In genomic region chr7:19308454-19309277, GRCm38 (mm10) we compare ENCODE assay signal across 8 mouse cellular contexts. TPM values are rescaled to one million over a fixed set of nuclear protein-coding genes. Genes with fewer than 3 reads are reported as not detected.
A peak's percentile ranks its signal among the peaks of the same experiment; 100 is the strongest.
DNase-seq lines count a peak whose midpoint lies in the region; ATAC-seq and TF ChIP-seq lines count a peak whose summit lies in the region.

No protein-coding gene starts in this region.

- 0 out of 2 replicates have a peak, but pooled peaks have one; percentile 18 for TF ChIP-seq POLR2A in liver, adult 2 months (IDR thresholded peaks at IDR 0.05; ENCODE audit: extremely low read depth, insufficient read depth, low read length)
- peak; percentile 67 for TF ChIP-seq POLR2A in myocyte (IDR thresholded peaks at IDR 0.05; ENCODE audit: insufficient read length, low read depth)

- no peaks in the 10 kb centered on the region for H3K79me2 ChIP-seq in liver, adult 2 months (ENCODE audit: control insufficient read depth, insufficient read depth, low read length)
- H3K79me2 ChIP-seq in myocyte (ENCODE audit: control insufficient read depth, insufficient read depth): no peaks in the 10 kb centered on the region

- peak; percentile 84 for ATAC-seq in erythroid progenitor cell, adult 5-6 weeks (replicated peaks; ENCODE audit: low FRiP score, poor library complexity, severe bottlenecking)
- ATAC-seq in heart, embryonic 13.5 days (ENCODE audit: extremely low read depth, insufficient number of reproducible peaks, low FRiP score, low TSS enrichment): peak; percentile 75
- peak; percentile 81 for ATAC-seq in kidney, postnatal 0 days (replicated peaks; ENCODE audit: low FRiP score, low read depth)

- H3K27me3 ChIP-seq in heart, embryonic 13.5 days (replicated peaks): peaks cover 52% of the 10 kb centered on the region
- peaks cover 19% of the 10 kb centered on the region for H3K27me3 ChIP-seq in kidney, postnatal 0 days (ENCODE audit: insufficient read depth, low read length)
- no peaks in the 10 kb centered on the region for H3K27me3 ChIP-seq in liver, adult 2 months (ENCODE audit: control insufficient read depth, insufficient read depth, low read length)
- H3K27me3 ChIP-seq in myocyte (ENCODE audit: control insufficient read depth, insufficient read depth, insufficient read length): no peaks in the 10 kb centered on the region

- H3K9ac ChIP-seq in heart, embryonic 13.5 days: peak overlapping the region; percentile 81
- H3K9ac ChIP-seq in kidney, postnatal 0 days (ENCODE audit: low read depth, low read length): peak overlapping the region; percentile 54
- peak overlapping the region; percentile 65 for H3K9ac ChIP-seq in liver, adult 2 months (ENCODE audit: low read depth, low read length)

- peak; percentile 47; the same call in 1 of the 2 replicates for TF ChIP-seq CTCF in kidney, postnatal 0 days (IDR thresholded peaks at IDR 0.05; ENCODE audit: low read depth)
- no peak for TF ChIP-seq CTCF in liver, adult 2 months (IDR thresholded peaks at IDR 0.05; ENCODE audit: low read depth, low read length)

- no peaks in the 10 kb centered on the region for H3K9me3 ChIP-seq in heart, embryonic 13.5 days
- H3K9me3 ChIP-seq in kidney, postnatal 0 days (replicated peaks; ENCODE audit: low read length): no peaks in the 10 kb centered on the region

- peak; percentile 96 for DNase-seq in CD4-positive, CD25-positive, alpha-beta regulatory T cell, adult 2 months (ENCODE audit: low read depth, low spot score)
- DNase-seq in brain, embryonic 18.5 days (ENCODE audit: low read depth, low spot score): peak; percentile 85
- DNase-seq in kidney, postnatal 0 days (ENCODE audit: low spot score): peak; percentile 97
- peak; percentile 73 for DNase-seq in liver, adult 2 months (ENCODE audit: extremely low read depth, low read depth, low spot score)
- DNase-seq in spleen, postnatal 4 days (ENCODE audit: low spot score in 2 of 2): peak; percentile 92 to 95

- peak overlapping the region; percentile 13 for H3ac ChIP-seq in myocyte (ENCODE audit: control insufficient read depth, insufficient read length)

- peak overlapping the region; percentile 68 for H3K4me3 ChIP-seq in heart, embryonic 13.5 days
- peak overlapping the region; percentile 52 for H3K4me3 ChIP-seq in kidney, postnatal 0 days (replicated peaks; ENCODE audit: low read depth, low read length)
- peak overlapping the region; percentile 53 for H3K4me3 ChIP-seq in liver, adult 2 months (ENCODE audit: insufficient read depth, low read depth, low read length)
- H3K4me3 ChIP-seq in myocyte: peak overlapping the region; percentile 65

- peaks cover 38% of the 10 kb centered on the region for H3K4me1 ChIP-seq in heart, embryonic 13.5 days
- peaks cover 13% of the 10 kb centered on the region; the same call in 1 of the 2 replicates for H3K4me1 ChIP-seq in kidney, postnatal 0 days (replicated peaks; ENCODE audit: insufficient read depth, low read length)
- peaks cover 1% of the 10 kb centered on the region; the same call in 1 of the 2 replicates for H3K4me1 ChIP-seq in liver, adult 2 months (ENCODE audit: control insufficient read depth, insufficient read depth, low read length)

- WGBS in heart, embryonic 13.5 days: under 1% methylated on average over 58 of the region's 58 CpGs
- WGBS in kidney, postnatal 0 days: under 1% methylated on average over 58 of the region's 58 CpGs
- WGBS in liver, adult 2 months: under 1% methylated on average over 58 of the region's 58 CpGs

- H3K27ac ChIP-seq in heart, embryonic 13.5 days (replicated peaks): peak overlapping the region; percentile 78
- peak overlapping the region; percentile 65 for H3K27ac ChIP-seq in kidney, postnatal 0 days
- peak overlapping the region; percentile 62 for H3K27ac ChIP-seq in liver, adult 2 months (replicated peaks; ENCODE audit: insufficient read depth, low read depth, low read length)

- no peaks in the 10 kb centered on the region for H3K36me3 ChIP-seq in heart, embryonic 13.5 days
- H3K36me3 ChIP-seq in kidney, postnatal 0 days (ENCODE audit: insufficient read depth, low read length): no peaks in the 10 kb centered on the region
- H3K36me3 ChIP-seq in liver, adult 2 months (ENCODE audit: control insufficient read depth, insufficient read depth, low read length): no peaks in the 10 kb centered on the region
- no peaks in the 10 kb centered on the region for H3K36me3 ChIP-seq in myocyte (ENCODE audit: control insufficient read depth, insufficient read depth)

- H3K4me2 ChIP-seq in heart, embryonic 13.5 days: peak overlapping the region; percentile 100
- peak overlapping the region; percentile 86 for H3K4me2 ChIP-seq in kidney, postnatal 0 days (ENCODE audit: low read length)
- H3K4me2 ChIP-seq in myocyte (ENCODE audit: low read depth): peak overlapping the region; percentile 100

TF ChIP-seq in myocyte, 11 proteins besides CTCF, POLR2A, EP300 and RAD21:
- TF ChIP-seq TCF12 (IDR thresholded peaks at IDR 0.05; ENCODE audit: insufficient read depth, poor library complexity, severe bottlenecking) (no peak), MYOG (IDR thresholded peaks at IDR 0.05; ENCODE audit: control insufficient read depth in 1 of 3, insufficient read depth in 1 of 3, insufficient read length in 2 of 3, low read depth in 2 of 3) (peak in 1 of 3 experiments; percentile 14), REST (IDR thresholded peaks at IDR 0.05; ENCODE audit: insufficient read depth, insufficient read length) (no peak), MAX (IDR thresholded peaks at IDR 0.05; ENCODE audit: low read depth) (no peak), TCF3 (IDR thresholded peaks at IDR 0.05; ENCODE audit: insufficient read length, low read depth) (no peak), CEBPB (IDR thresholded peaks at IDR 0.05; ENCODE audit: insufficient read depth, poor library complexity, severe bottlenecking) (no peak), MYOD1 (IDR thresholded peaks at IDR 0.05; ENCODE audit: control insufficient read depth in 1 of 3, insufficient read length in 2 of 3, low read depth in 2 of 3) (peak in 1 of 3 experiments; percentile 13), E2F4 (IDR thresholded peaks at IDR 0.05; ENCODE audit: insufficient read depth) (no peak), POLR2AphosphoS2 (IDR thresholded peaks at IDR 0.05; ENCODE audit: insufficient read length, low read depth) (peak; percentile 62), SRF (IDR thresholded peaks at IDR 0.05; ENCODE audit: control insufficient read depth, insufficient read length, low read depth) (peak; percentile 47), USF1 (IDR thresholded peaks at IDR 0.05; ENCODE audit: low read depth) (no peak)

RNA-seq across cellular contexts. Expression of gene Fosb, which starts 1.2 kb away (rescaled TPM):
- 6.3 and 7.9 TPM in 2 replicates for total RNA-seq in erythroid progenitor cell, adult 5-6 weeks (2015; ENCODE audit: low replicate concordance)
- 1.3 and 3.3 TPM in 2 replicates for total RNA-seq in erythroid progenitor cell, adult 5-6 weeks (2017; ENCODE audit: low replicate concordance)
- polyA plus RNA-seq in heart, embryonic 13.5 days (2015; fragmentation: Nextera tagmentation; extraction: Ambion mirVana): 0.14 and 0.16 TPM in 2 replicates
- polyA plus RNA-seq in kidney, postnatal 0 days (2015; fragmentation: Nextera tagmentation; extraction: Ambion mirVana): 0.11 TPM in 2 replicates
- 0.07 and 0.09 TPM in 2 replicates for total RNA-seq in liver, adult 2 months (2014; rRNA removed)
- 0.06 and 0.11 TPM in 2 replicates for polyA plus RNA-seq in liver, adult 2 months (2012; rRNA removed)
- 0.82 TPM for polyA plus RNA-seq in myocyte (2012; fragmentation: generic; extraction: Trizol)

RNA-seq across cellular contexts. Expression of gene Rtn2, which starts 26.2 kb away (rescaled TPM):
- 4.0 TPM in 1 of 2 replicates, not detected in the other for total RNA-seq in erythroid progenitor cell, adult 5-6 weeks (2015; ENCODE audit: low replicate concordance)
- not detected in 2 replicates for total RNA-seq in erythroid progenitor cell, adult 5-6 weeks (2017; ENCODE audit: low replicate concordance)
- polyA plus RNA-seq in heart, embryonic 13.5 days (2015; fragmentation: Nextera tagmentation; extraction: Ambion mirVana): 26.1 and 29.3 TPM in 2 replicates
- 7.3 and 7.4 TPM in 2 replicates for polyA plus RNA-seq in kidney, postnatal 0 days (2015; fragmentation: Nextera tagmentation; extraction: Ambion mirVana)
- total RNA-seq in liver, adult 2 months (2014; rRNA removed): 0.27 and 0.65 TPM in 2 replicates
- 0.62 and 1.1 TPM in 2 replicates for polyA plus RNA-seq in liver, adult 2 months (2012; rRNA removed)
- 340 TPM for polyA plus RNA-seq in myocyte (2012; fragmentation: generic; extraction: Trizol)

RNA-seq across cellular contexts. Expression of gene Ppm1n, which starts 28.8 kb away (rescaled TPM):
- total RNA-seq in erythroid progenitor cell, adult 5-6 weeks (2015; ENCODE audit: low replicate concordance): not detected in 2 replicates
- not detected in 2 replicates for total RNA-seq in erythroid progenitor cell, adult 5-6 weeks (2017; ENCODE audit: low replicate concordance)
- not detected in 2 replicates for polyA plus RNA-seq in heart, embryonic 13.5 days (2015; fragmentation: Nextera tagmentation; extraction: Ambion mirVana)
- 0.18 TPM in 1 of 2 replicates, not detected in the other for polyA plus RNA-seq in kidney, postnatal 0 days (2015; fragmentation: Nextera tagmentation; extraction: Ambion mirVana)
- total RNA-seq in liver, adult 2 months (2014; rRNA removed): 0.20 TPM in 1 of 2 replicates, not detected in the other
- 0.13 TPM in 1 of 2 replicates, not detected in the other for polyA plus RNA-seq in liver, adult 2 months (2012; rRNA removed)
- polyA plus RNA-seq in myocyte (2012; fragmentation: generic; extraction: Trizol): 0.42 TPM

RNA-seq across cellular contexts. Expression of gene Ercc1, which starts 35.9 kb away (rescaled TPM):
- total RNA-seq in erythroid progenitor cell, adult 5-6 weeks (2015; ENCODE audit: low replicate concordance): 3.6 and 12.6 TPM in 2 replicates
- total RNA-seq in erythroid progenitor cell, adult 5-6 weeks (2017; ENCODE audit: low replicate concordance): 1.2 and 1.8 TPM in 2 replicates
- 62.6 and 62.7 TPM in 2 replicates for polyA plus RNA-seq in heart, embryonic 13.5 days (2015; fragmentation: Nextera tagmentation; extraction: Ambion mirVana)
- 68.4 and 68.8 TPM in 2 replicates for polyA plus RNA-seq in kidney, postnatal 0 days (2015; fragmentation: Nextera tagmentation; extraction: Ambion mirVana)
- 6.5 and 6.6 TPM in 2 replicates for total RNA-seq in liver, adult 2 months (2014; rRNA removed)
- 8.5 and 9.4 TPM in 2 replicates for polyA plus RNA-seq in liver, adult 2 months (2012; rRNA removed)
- 83.1 TPM for polyA plus RNA-seq in myocyte (2012; fragmentation: generic; extraction: Trizol)

RNA-seq across cellular contexts. Expression of gene Vasp, which starts 37.0 kb away (rescaled TPM):
- total RNA-seq in erythroid progenitor cell, adult 5-6 weeks (2015; ENCODE audit: low replicate concordance): 34.0 and 58.7 TPM in 2 replicates
- 17.9 and 26.7 TPM in 2 replicates for total RNA-seq in erythroid progenitor cell, adult 5-6 weeks (2017; ENCODE audit: low replicate concordance)
- 81.2 and 81.7 TPM in 2 replicates for polyA plus RNA-seq in heart, embryonic 13.5 days (2015; fragmentation: Nextera tagmentation; extraction: Ambion mirVana)
- 89.4 and 94.4 TPM in 2 replicates for polyA plus RNA-seq in kidney, postnatal 0 days (2015; fragmentation: Nextera tagmentation; extraction: Ambion mirVana)
- 6.3 and 11.3 TPM in 2 replicates for total RNA-seq in liver, adult 2 months (2014; rRNA removed)
- polyA plus RNA-seq in liver, adult 2 months (2012; rRNA removed): 24.2 and 37.1 TPM in 2 replicates
- polyA plus RNA-seq in myocyte (2012; fragmentation: generic; extraction: Trizol): 189 TPM

Comparison
In these comparisons a context has a peak if more than half of its experiments do, and no peak if none do; other contexts are left out.
1. Peak in every context shown above with its lines: DNase-seq, ATAC-seq, H3K4me3 ChIP-seq and H3K27ac ChIP-seq.
2. RNA of gene Rtn2, which starts 26.2 kb away (polyA plus RNA-seq): 340 TPM in myocyte (single experiment); 26.1 to 29.3 TPM in heart, embryonic 13.5 days, 7.3 to 7.4 TPM in kidney, postnatal 0 days and 0.62 to 1.1 TPM in liver, adult 2 months; every median in the first group is over 10 times any median in the second.